Mouse (Mus musculus) C2C12 (cell line): ENCODE data around the gene Nav2.

Experiments
- CTCF ChIP-seq: IDR thresholded peaks from one replicate; pipeline ENCODE4 v1.5.1; 2011; ENCODE audit not compliant: control insufficient read depth, insufficient read depth, insufficient read length
- MAX ChIP-seq: IDR thresholded peaks from one replicate; pipeline ENCODE4 v1.6.1; 2011; ENCODE audit warnings: mild to moderate bottlenecking, control low read depth
- MYOD1 ChIP-seq: IDR thresholded peaks from one replicate; pipeline ENCODE4 v1.6.1; 2011; ENCODE audit warnings: low read depth; ENCODE audit not compliant: control insufficient read depth, insufficient read length
- MYOG ChIP-seq: IDR thresholded peaks from one replicate; pipeline ENCODE4 v1.6.1; 2011; ENCODE audit not compliant: control insufficient read depth, insufficient read length; ENCODE audit errors: extremely low read depth
- USF1 ChIP-seq: IDR thresholded peaks from one replicate; pipeline ENCODE4 v1.6.1; 2011; ENCODE audit warnings: low read depth, mild to moderate bottlenecking, control low read depth, moderate library complexity

GRCm38 (mm10) chr7:49248333-49249086, 340.0 kb downstream of the Nav2 start:
- TF ChIP-seq CTCF (no peak), MAX (no peak), USF1 (no peak), MYOG (no peak), MYOD1 (no peak)
